Mouse (Mus musculus) common myeloid progenitor, adult 5-6 weeks (primary cell): ENCODE results near the gene Cntrl. TPM values are rescaled to one million over a fixed set of nuclear protein-coding genes. Genes with fewer than 3 reads are reported as not detected.

Experiments used
- ATAC-seq: replicated peaks from 2 replicates; pipeline ENCODE4 v1.8.0; 2016; ENCODE audit warnings: low read depth, mild to moderate bottlenecking, moderate TSS enrichment, inconsistent platforms; ENCODE audit not compliant: poor library complexity, severe bottlenecking
- total RNA-seq: library from RNA; stranded (forward); fragments of 200-1000, 187-1606 nt; gene quantifications from 2 replicates; pipeline ENCODE4 v1.2.3, GENCODE M21; 2017

Cntrl gene
- total RNA-seq, 1 experiment from 2014 or later = 156 TPM

GRCm38 (mm10) chr2:35110521-35110920 lies 1.2 kb downstream of the Cntrl start:
- no peak for ATAC-seq

GRCm38 (mm10) chr2:35124716-35125115 lies 15.4 kb downstream of the Cntrl start:
- ATAC-seq = no peak

GRCm38 (mm10) chr2:35131491-35131890 lies 22.2 kb downstream of the Cntrl start:
- no peak for ATAC-seq

- ATAC-seq = peak; percentile 99
Observed at GRCm38 (mm10) chr2:35131991-35132661, 22.8 kb downstream of the Cntrl start.

GRCm38 (mm10) chr2:35132662-35133055 lies 23.4 kb downstream of the Cntrl start:
- peak; percentile 12; the same call in 1 of the 2 replicates for ATAC-seq

GRCm38 (mm10) chr2:35133891-35134290 lies 24.6 kb downstream of the Cntrl start:
- ATAC-seq = no peak

GRCm38 (mm10) chr2:35138576-35138975 lies 29.3 kb downstream of the Cntrl start:
- no peak for ATAC-seq

GRCm38 (mm10) chr2:35141673-35142072 lies 32.4 kb downstream of the Cntrl start:
- no peak for ATAC-seq

GRCm38 (mm10) chr2:35148806-35149205 lies 39.5 kb downstream of the Cntrl start:
- ATAC-seq = no peak

GRCm38 (mm10) chr2:35151303-35151882 lies 42.1 kb downstream of the Cntrl start:
- ATAC-seq = no peak

- ATAC-seq = peak; percentile 87
Observed at GRCm38 (mm10) chr2:35153179-35153578, 43.9 kb downstream of the Cntrl start.

GRCm38 (mm10) chr2:35153844-35154554 lies 44.7 kb downstream of the Cntrl start:
- ATAC-seq = no peak

GRCm38 (mm10) chr2:35156985-35157384 lies 47.7 kb downstream of the Cntrl start:
- peak; percentile 24 for ATAC-seq

- ATAC-seq = no peak
Observed at GRCm38 (mm10) chr2:35157836-35158235, 48.5 kb downstream of the Cntrl start.

- ATAC-seq = no peak
Observed at GRCm38 (mm10) chr2:35158358-35158757, 49.1 kb downstream of the Cntrl start.

GRCm38 (mm10) chr2:35160206-35160605 lies 50.9 kb downstream of the Cntrl start:
- no peak for ATAC-seq

GRCm38 (mm10) chr2:35161846-35162488 lies 52.7 kb downstream of the Cntrl start:
- peak; percentile 54 for ATAC-seq

GRCm38 (mm10) chr2:35163396-35163795 lies 54.1 kb downstream of the Cntrl start:
- ATAC-seq = no peak

- no peak for ATAC-seq
Observed at GRCm38 (mm10) chr2:35165416-35165815, 56.1 kb downstream of the Cntrl start.

GRCm38 (mm10) chr2:35166816-35167215 lies 57.5 kb downstream of the Cntrl start:
- ATAC-seq = no peak

GRCm38 (mm10) chr2:35169452-35169851 lies 60.2 kb downstream of the Cntrl start:
- ATAC-seq = no peak
